Mouse (Mus musculus) megakaryocyte, embryonic 14.5 days (primary cell): ENCODE measurements around the gene Hsd17b1. TPM values are rescaled to one million over a fixed set of nuclear protein-coding genes. Genes with fewer than 3 reads are reported as not detected.

Experiments used
- H3K27me3 ChIP-seq: replicated peaks from 2 replicates; pipeline ENCODE3; 2012; ENCODE audit warnings: inconsistent platforms
- H3K36me3 ChIP-seq: replicated peaks from 2 replicates; pipeline ENCODE3; 2012; ENCODE audit warnings: low read length, inconsistent platforms, mixed read lengths
- H3K4me1 ChIP-seq: 2 replicates; pipeline ENCODE4 v1.6.1; 2012; ENCODE audit warnings: inconsistent platforms
- H3K4me3 ChIP-seq: replicated peaks from 2 replicates; pipeline ENCODE3; 2012; ENCODE audit warnings: moderate library complexity, mild to moderate bottlenecking, inconsistent platforms
- H3K9me3 ChIP-seq: 2 replicates; pipeline ENCODE4 v1.6.1; 2012; ENCODE audit warnings: inconsistent platforms
- FLI1 ChIP-seq: IDR thresholded peaks from 2 replicates; pipeline ENCODE4 v1.6.1; 2012; ENCODE audit warnings: low read length, inconsistent platforms, mixed read lengths
- GATA1 ChIP-seq: IDR thresholded peaks from 3 replicates; pipeline ENCODE4 v1.6.1; 2012; ENCODE audit warnings: mixed read lengths, low read length, inconsistent platforms, borderline replicate concordance
- polyA plus RNA-seq: library from polyadenylated mRNA; stranded (reverse); fragments of >175 nt; gene quantifications from 2 replicates; pipeline ENCODE4 v1.2.3, GENCODE M21; 2012; ENCODE audit warnings: low replicate concordance; ENCODE audit not compliant: insufficient read depth

Gene Hsd17b1
- polyA plus RNA-seq, 1 experiment, result 5.8 TPM

DNA sequence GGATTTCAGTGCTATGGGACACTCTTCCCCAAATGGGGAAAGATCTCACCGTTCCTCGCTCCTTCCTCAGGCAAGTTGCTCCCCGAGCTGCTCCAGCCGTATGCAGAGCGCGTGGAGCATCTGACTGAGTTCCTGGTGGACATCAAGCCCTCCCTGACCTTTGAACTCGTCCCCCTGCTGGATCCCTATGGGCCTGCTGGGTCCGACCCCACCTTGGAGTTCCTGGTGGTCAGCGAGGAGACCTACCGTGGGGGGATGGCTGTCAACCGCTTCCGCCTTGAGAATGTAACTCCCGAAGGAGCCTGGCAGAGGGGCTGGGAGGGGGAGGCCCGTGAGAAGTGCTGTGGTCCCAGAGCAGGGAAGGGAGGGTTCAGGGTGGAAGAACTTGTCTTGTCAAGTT is 6.0 kb downstream of the Hsd17b1 start:
- peaks cover 46% of the 10 kb centered on the region for H3K36me3 ChIP-seq
- peaks cover 88% of the 10 kb centered on the region for H3K4me1 ChIP-seq
- peaks cover 8% of the 10 kb centered on the region for H3K27me3 ChIP-seq
- H3K9me3 ChIP-seq, result no peaks in the 10 kb centered on the region
- H3K4me3 ChIP-seq, result peak overlapping the region; percentile 99
- TF ChIP-seq GATA1, result no peak
- TF ChIP-seq FLI1, result no peak

DNA sequence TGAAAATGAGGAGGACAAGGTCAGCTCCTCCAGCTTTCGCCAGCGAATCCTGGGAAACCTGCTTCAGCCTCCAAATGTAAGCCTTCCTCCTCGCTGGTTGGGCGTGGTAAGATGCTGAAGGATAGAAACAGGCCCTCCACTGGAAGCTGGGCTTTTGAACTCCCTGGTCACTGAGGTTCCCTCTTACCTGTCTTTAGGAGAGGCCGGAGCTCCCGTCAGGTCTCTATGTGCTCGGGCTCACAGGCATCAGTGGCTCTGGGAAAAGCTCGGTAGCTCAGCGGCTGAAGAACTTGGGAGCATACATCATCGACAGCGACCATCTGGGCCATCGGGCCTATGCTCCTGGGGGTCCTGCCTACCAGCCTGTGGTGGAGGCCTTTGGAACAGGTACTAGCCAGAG is 6.6 kb downstream of the Hsd17b1 start:
- TF ChIP-seq GATA1 (no peak), FLI1 (no peak)
- Histone ChIP-seq H3K4me1 (peaks cover 88% of the 10 kb centered on the region), H3K27me3 (peaks cover 2% of the 10 kb centered on the region)

DNA sequence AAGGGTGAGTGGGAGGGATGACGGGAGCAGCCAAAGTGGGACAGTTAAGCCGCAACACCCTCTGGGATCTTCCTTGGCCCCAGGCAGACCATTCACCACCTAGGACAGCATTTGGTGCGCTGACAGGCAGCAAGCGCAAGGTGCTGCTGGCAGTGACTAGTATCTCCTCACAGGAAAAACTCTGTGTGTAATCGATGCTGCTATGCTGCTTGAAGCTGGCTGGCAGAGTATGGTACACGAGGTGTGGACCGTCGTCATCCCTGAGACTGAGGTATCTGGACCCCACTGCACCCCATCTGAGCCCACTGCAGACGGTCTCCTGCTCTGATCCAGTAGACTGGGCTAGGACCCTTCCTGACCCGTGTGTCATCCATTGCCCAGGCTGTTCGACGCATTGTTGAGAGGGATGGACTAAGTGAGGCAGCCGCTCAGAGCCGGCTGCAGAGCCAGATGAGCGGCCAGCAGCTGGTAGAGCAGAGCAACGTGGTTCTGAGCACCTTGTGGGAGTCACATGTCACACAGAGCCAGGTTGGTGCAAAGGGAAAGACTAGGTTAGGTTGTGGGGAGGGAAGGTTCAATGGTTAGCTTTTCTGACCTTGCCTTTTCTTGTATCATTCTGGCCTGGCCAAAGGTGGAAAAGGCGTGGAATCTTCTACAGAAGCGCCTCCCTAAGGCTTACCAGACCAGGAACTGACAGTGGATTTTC is 7.6 kb downstream of the Hsd17b1 start:
- TF ChIP-seq FLI1 (no peak), GATA1 (no peak)
- no peaks in the 10 kb centered on the region for H3K9me3 ChIP-seq
- no peaks in the 10 kb centered on the region for H3K27me3 ChIP-seq
- peaks cover 82% of the 10 kb centered on the region for H3K4me1 ChIP-seq
- H3K36me3 ChIP-seq, result peaks cover 61% of the 10 kb centered on the region
- peak overlapping the region; percentile 1 for H3K4me3 ChIP-seq

More for the DNA sequence above, 6.6 kb downstream of the Hsd17b1 start:
- H3K9me3 ChIP-seq, result no peaks in the 10 kb centered on the region
- H3K4me3 ChIP-seq, result no peak overlapping the region
- peaks cover 51% of the 10 kb centered on the region for H3K36me3 ChIP-seq

DNA sequence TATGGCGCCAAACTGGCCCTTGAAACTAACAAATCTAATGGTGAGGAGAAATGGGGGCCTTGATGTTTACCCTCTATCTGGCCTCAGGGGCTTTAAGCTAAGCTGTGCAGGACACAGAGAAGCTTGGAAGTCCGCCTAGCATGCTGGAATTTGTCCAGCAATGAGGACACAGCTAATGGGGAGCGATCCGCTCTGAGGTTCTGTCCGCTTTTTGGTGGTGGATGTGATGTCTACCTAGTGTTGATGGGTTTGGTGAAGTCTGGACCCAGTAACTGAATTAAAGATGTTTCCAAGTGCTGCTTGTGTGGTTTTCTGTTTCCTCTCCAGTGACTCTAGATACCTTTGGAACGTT is 8.1 kb downstream of the Hsd17b1 start:
- Histone ChIP-seq H3K27me3 (no peaks in the 10 kb centered on the region), H3K9me3 (no peaks in the 10 kb centered on the region), H3K36me3 (peaks cover 66% of the 10 kb centered on the region), H3K4me3 (peak overlapping the region; percentile 92), H3K4me1 (peaks cover 77% of the 10 kb centered on the region)
- TF ChIP-seq GATA1 (no peak), FLI1 (no peak)

DNA sequence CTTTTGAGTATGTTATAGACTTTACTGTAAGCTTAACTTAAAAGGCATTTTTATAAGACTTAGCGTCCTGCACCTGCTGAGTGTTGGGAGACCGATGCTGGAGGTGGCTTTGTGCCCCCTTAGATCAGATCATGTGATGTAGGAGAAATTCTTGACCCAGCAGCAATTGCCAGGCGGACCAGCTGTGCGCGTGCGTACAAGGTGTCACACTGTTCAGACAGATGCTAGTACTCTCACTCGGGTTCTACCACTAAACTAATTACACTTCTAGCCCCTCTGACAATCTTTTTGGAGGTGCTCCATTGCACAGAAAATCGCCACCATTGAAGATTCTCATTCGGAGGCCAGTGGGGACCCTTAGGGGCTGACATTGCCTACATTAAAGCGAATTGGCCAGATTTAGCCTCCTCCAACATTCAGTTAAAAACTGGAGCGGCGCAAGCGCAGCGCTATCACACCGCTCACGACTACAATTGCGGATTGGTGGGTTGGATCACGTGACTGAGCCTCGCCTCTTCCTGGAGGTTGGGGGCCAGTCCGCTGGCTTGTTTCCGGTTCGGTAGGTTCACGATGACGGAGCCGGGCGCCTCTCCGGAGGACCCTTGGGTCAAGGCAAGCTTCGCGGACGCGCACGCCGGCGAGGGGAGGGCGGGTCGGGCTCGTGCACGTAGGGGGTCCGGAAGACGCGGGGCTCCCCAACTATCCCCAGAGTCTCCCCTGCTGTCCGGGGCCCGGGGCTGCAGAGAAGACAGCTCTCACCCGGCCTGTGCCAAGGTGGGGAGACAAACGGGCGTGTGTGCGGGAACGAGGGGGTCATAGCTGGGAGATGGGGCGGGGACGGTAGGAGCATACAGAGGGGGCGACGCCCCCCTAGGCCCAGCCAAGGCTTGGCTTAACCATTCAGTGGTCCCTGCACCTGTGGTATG is 8.8 kb downstream of the Hsd17b1 start, which contains the start of gene Mlx:
TSS of gene Mlx (plus strand) at position 522 of the 926 bp plus-strand sequence.
- no peaks in the 10 kb centered on the region for H3K9me3 ChIP-seq
- TF ChIP-seq FLI1 (no peak), GATA1 (no peak)
- peak within 1 kb of the TSS; percentile 92 for H3K4me3 ChIP-seq
- H3K4me1 ChIP-seq, result peaks cover 71% of the 10 kb centered on the region
- H3K27me3 ChIP-seq, result no peaks in the 10 kb centered on the region
- peaks cover 74% of the 10 kb centered on the region for H3K36me3 ChIP-seq

DNA sequence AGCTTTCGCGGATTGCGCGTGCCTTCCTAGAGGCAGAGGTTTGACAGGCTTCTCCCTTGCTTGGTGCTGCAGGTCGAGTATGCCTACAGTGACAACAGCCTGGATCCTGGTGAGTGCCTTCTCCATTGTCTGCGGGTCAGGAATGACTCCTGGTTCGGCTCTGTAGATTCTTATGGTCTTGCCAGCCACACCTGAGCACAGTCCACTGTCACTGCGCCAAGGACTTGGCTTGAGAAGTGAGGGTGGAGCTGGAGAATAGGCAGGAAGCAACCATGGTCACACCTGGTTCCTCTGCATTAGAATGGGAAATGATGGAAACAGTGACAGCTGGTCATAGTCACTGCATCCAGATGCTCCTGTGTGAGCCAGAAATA is 9.5 kb downstream of the Hsd17b1 start:
- Histone ChIP-seq H3K36me3 (peaks cover 80% of the 10 kb centered on the region), H3K4me1 (peaks cover 72% of the 10 kb centered on the region)
- TF ChIP-seq FLI1 (no peak), GATA1 (no peak)

DNA sequence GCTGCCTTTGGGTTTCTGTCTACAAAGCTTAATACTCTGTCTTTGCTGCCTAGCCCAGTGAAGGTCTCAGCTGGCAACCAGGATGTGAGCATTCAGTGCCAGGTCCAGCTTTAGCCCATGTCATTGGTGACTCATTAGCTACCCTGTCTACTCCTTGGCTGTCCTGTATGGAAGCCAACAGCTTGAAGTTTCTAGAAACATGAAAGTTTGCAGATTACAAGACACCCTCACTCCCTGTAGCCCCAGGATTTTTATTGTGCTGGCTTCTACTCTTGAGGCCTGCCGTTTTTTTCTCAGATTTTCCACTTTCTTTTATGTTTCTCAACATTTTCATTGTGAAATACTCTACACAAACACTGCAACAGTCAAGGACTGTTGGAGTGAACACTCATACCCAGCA is 11.7 kb downstream of the Hsd17b1 start:
- TF ChIP-seq FLI1 (no peak), GATA1 (no peak)
- no peak overlapping the region for H3K4me3 ChIP-seq
- H3K27me3 ChIP-seq, result no peaks in the 10 kb centered on the region
- H3K9me3 ChIP-seq, result no peaks in the 10 kb centered on the region
- peaks cover 83% of the 10 kb centered on the region for H3K36me3 ChIP-seq
- H3K4me1 ChIP-seq, result peaks cover 68% of the 10 kb centered on the region

More for the DNA sequence above, 9.5 kb downstream of the Hsd17b1 start:
- Histone ChIP-seq H3K4me3 (peak overlapping the region; percentile 92), H3K27me3 (no peaks in the 10 kb centered on the region), H3K9me3 (no peaks in the 10 kb centered on the region)

DNA sequence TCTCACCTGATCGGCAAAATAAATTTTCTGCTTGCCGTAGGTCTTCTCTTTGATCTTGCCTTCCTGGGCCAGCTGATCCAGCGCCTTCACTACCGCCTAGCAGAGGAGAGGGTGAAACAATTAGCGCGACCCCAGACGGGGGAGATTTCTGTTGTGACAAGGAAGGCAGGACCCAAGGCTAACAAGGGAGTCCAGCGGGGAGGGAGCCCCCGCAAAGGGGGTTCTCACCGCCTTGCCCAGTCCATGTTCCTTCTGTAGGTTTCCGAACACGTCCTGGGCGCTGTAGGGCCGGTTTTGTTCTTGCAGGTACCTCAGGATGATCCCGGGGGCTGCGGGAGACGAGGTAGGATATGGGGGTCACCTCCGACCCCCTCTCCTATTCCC is 16.7 kb downstream of the Hsd17b1 start:
- no peaks in the 10 kb centered on the region for H3K27me3 ChIP-seq
- TF ChIP-seq FLI1 (no peak), GATA1 (no peak)
- H3K9me3 ChIP-seq, result no peaks in the 10 kb centered on the region
- H3K4me3 ChIP-seq, result peak overlapping the region; percentile 97
- H3K4me1 ChIP-seq, result peaks cover 35% of the 10 kb centered on the region
- peaks cover 81% of the 10 kb centered on the region for H3K36me3 ChIP-seq

DNA sequence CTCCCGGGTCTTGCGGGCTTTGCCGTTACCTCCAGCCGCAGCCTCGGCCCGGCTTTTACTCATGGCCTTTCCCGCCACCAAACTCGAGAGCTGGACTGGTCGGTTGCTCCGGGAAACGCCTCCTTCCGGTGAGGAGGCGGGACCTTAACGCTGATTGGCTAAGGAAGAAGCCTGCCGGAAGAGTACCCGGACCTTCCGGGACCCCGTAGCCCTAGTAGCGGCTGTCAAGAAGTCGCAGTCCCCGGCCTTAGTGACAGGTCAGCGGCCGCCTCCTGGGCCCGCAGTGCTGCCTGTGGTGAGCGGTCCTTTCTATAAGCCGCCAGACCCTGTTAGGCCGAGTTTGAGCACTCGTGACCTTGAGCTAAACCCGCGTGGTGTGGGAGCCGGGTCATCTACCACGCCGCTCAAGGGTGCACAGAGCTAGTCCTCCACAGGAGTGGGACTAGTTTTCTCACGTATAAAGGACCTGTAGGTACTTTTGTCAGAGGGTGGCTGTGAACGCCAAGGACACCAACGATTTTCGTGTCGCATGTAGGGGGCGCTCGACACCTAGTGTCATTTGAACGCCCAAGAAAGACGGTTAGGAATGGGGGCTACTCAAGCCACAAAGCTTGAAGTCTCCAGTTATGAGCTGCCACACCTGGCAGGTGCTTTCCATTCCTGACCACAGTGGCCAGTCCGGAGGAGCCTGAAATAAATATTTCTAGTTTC is 17.3 kb downstream of the Hsd17b1 start, which contains the start of gene Psmc3ip:
TSS of gene Psmc3ip (minus strand) at position 123 of the 711 bp plus-strand sequence.
- peak within 1 kb of the TSS; percentile 97 for H3K4me3 ChIP-seq
- H3K36me3 ChIP-seq, result peaks cover 81% of the 10 kb centered on the region
- no peaks in the 10 kb centered on the region for H3K9me3 ChIP-seq
- H3K4me1 ChIP-seq, result peaks cover 34% of the 10 kb centered on the region
- H3K27me3 ChIP-seq, result no peaks in the 10 kb centered on the region
- TF ChIP-seq GATA1 (no peak), FLI1 (peak; percentile 90; the same call in 1 of the 2 replicates)

DNA sequence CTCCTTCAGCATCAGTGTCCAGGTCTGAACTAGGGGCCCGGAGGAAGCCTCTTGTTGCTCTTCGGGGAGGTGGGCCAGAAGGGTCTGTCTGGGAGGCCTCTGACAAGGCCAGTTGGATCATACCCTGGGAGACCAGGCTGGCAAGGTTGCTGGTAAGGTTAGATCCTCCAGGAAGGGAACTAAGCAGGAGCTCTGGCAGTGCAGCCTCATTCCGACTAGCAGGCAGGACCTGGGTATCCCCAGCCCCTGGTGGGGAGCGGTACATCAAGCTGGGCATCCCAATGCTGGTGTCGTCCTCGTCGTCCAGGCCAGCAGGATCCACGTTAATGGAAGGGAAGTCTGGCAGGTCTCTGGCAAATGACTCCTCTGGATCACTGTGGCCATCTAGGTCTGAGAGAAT is 20.0 kb downstream of the Hsd17b1 start:
- H3K36me3 ChIP-seq, result peaks cover 80% of the 10 kb centered on the region
- H3K4me3 ChIP-seq, result no peak overlapping the region
- H3K27me3 ChIP-seq, result no peaks in the 10 kb centered on the region
- H3K4me1 ChIP-seq, result peaks cover 35% of the 10 kb centered on the region
- H3K9me3 ChIP-seq, result no peaks in the 10 kb centered on the region
- no peak for TF ChIP-seq GATA1
- TF ChIP-seq FLI1, result no peak
